Mouse (Mus musculus) G1E (cell line): ENCODE results near the gene Rfesd. TPM values are rescaled to one million over a fixed set of nuclear protein-coding genes. Genes with fewer than 3 reads are reported as not detected.

ENCODE experiments used
- ATAC-seq: 2 replicates; pipeline ENCODE4 v1.8.0; 2016; ENCODE audit warnings: mild to moderate bottlenecking; ENCODE audit not compliant: insufficient number of reproducible peaks, poor library complexity, low FRiP score, severe bottlenecking; ENCODE audit errors: extremely low read depth
- DNase-seq: peaks from one replicate; pipeline ENCODE4 v3.0.0; 2012; ENCODE audit warnings: low spot score
- H3K27me3 ChIP-seq: 2 replicates; pipeline ENCODE4 v1.6.1; 2012; ENCODE audit warnings: mild to moderate bottlenecking, low read length, inconsistent platforms; ENCODE audit not compliant: insufficient read depth
- H3K36me3 ChIP-seq: replicated peaks from 2 replicates; pipeline ENCODE3; 2012; ENCODE audit warnings: mild to moderate bottlenecking, inconsistent platforms
- H3K4me1 ChIP-seq: 2 replicates; pipeline ENCODE4 v1.6.1; 2012; ENCODE audit warnings: low read depth, low read length, inconsistent platforms, mixed read lengths; ENCODE audit not compliant: insufficient read depth
- H3K4me3 ChIP-seq: 2 replicates; pipeline ENCODE4 v1.5.1; 2012; ENCODE audit warnings: low read depth, mild to moderate bottlenecking, inconsistent platforms, low read length, moderate library complexity, mixed read lengths
- H3K9me3 ChIP-seq: replicated peaks from 2 replicates; pipeline ENCODE4 v1.6.1; 2012; ENCODE audit warnings: inconsistent platforms
- CTCF ChIP-seq: IDR thresholded peaks from 2 replicates; pipeline ENCODE4 v1.5.1; 2012; ENCODE audit warnings: low read depth, low read length, inconsistent platforms, mixed read lengths
- GATA1 ChIP-seq: IDR thresholded peaks from 2 replicates; pipeline ENCODE4 v1.6.1; 2012; ENCODE audit warnings: borderline replicate concordance, low read length, inconsistent platforms, mixed read lengths
- GATA2 ChIP-seq: IDR thresholded peaks from 2 replicates; pipeline ENCODE4 v1.6.1; 2012; ENCODE audit warnings: low read depth, low read length, inconsistent platforms, borderline replicate concordance
- POLR2AphosphoS5 ChIP-seq: IDR thresholded peaks from 2 replicates; pipeline ENCODE4 v1.6.1; 2012; ENCODE audit warnings: low read depth, low read length, inconsistent platforms; ENCODE audit not compliant: insufficient replicate concordance
- TAL1 ChIP-seq: conservative IDR thresholded peaks from 2 replicates; pipeline ENCODE4 v1.6.1; 2012; ENCODE audit warnings: low read depth, low read length, inconsistent platforms, mixed read lengths
- polyA plus RNA-seq: library from polyadenylated mRNA; stranded (reverse); fragments of >175 nt; gene quantifications from 2 replicates; pipeline ENCODE4 v1.2.3, GENCODE M21; 2012
- total RNA-seq, 2 experiments: library from RNA; stranded (forward) in 1 of 2; stranded (reverse) in 1 of 2; fragments of 200-1000 nt in 1 of 2; fragments of >200 nt in 1 of 2; fragmentation: Nextera tagmentation in 1 of 2; gene quantifications; 2 replicates each; pipeline ENCODE4 v1.2.3; 2014 to 2017

Gene Rfesd
- total and polyA plus RNA-seq, 3 experiments: 3.3 to 29.5 (median 29.0) TPM

- no peak for ATAC-seq
- no peak for DNase-seq
- Histone ChIP-seq H3K4me3 (no peak overlapping the region), H3K9me3 (no peaks in the 10 kb centered on the region), H3K27me3 (no peaks in the 10 kb centered on the region; the same call in 1 of the 2 replicates), H3K4me1 (no peaks in the 10 kb centered on the region), H3K36me3 (no peaks in the 10 kb centered on the region)
- no peak for TF ChIP-seq POLR2AphosphoS5
- no peak for TF ChIP-seq GATA1
- TF ChIP-seq CTCF: no peak
- TF ChIP-seq TAL1: no peak
- TF ChIP-seq GATA2: no peak
These were observed 6.1 kb upstream of the Rfesd start for GRCm38 (mm10) chr13:76024588-76024987.

- ATAC-seq: no peak
- Histone ChIP-seq H3K4me1 (no peaks in the 10 kb centered on the region; the same call in 1 of the 2 replicates), H3K9me3 (no peaks in the 10 kb centered on the region), H3K36me3 (no peaks in the 10 kb centered on the region), H3K4me3 (no peak overlapping the region), H3K27me3 (no peaks in the 10 kb centered on the region)
- no peak for TF ChIP-seq POLR2AphosphoS5
- TF ChIP-seq CTCF: no peak
- TF ChIP-seq GATA2: no peak
- no peak for TF ChIP-seq TAL1
- no peak for TF ChIP-seq GATA1
- no peak for DNase-seq
These were observed 3.3 kb upstream of the Rfesd start for GRCm38 (mm10) chr13:76021782-76022181.

- no peaks in the 10 kb centered on the region for H3K9me3 ChIP-seq
- TF ChIP-seq TAL1 (no peak), GATA2 (no peak), CTCF (no peak), POLR2AphosphoS5 (no peak), GATA1 (no peak)
- ATAC-seq: no peak
- H3K36me3 ChIP-seq: no peaks in the 10 kb centered on the region
- H3K4me3 ChIP-seq: peak overlapping the region; percentile 82
- DNase-seq: no peak
- H3K27me3 ChIP-seq: no peaks in the 10 kb centered on the region
- H3K4me1 ChIP-seq: peaks cover 2% of the 10 kb centered on the region
These were observed 403 bp upstream of the Rfesd start for GRCm38 (mm10) chr13:76018844-76019400.

- ATAC-seq (peak; percentile 50), DNase-seq (peak; percentile 24)
- Histone ChIP-seq H3K4me1 (peaks cover 13% of the 10 kb centered on the region), H3K9me3 (no peaks in the 10 kb centered on the region), H3K27me3 (no peaks in the 10 kb centered on the region), H3K36me3 (peaks cover 4% of the 10 kb centered on the region), H3K4me3 (peak overlapping the region; percentile 82)
- TF ChIP-seq CTCF (no peak), POLR2AphosphoS5 (no peak), GATA1 (no peak), GATA2 (no peak), TAL1 (no peak)
These were observed 1.1 kb downstream of the Rfesd start for GRCm38 (mm10) chr13:76017465-76017864.

GRCm38 (mm10) chr13:76014511-76014910 is 4.0 kb downstream of the Rfesd start:
- DNase-seq: no peak
- Histone ChIP-seq H3K27me3 (no peaks in the 10 kb centered on the region), H3K4me1 (peaks cover 24% of the 10 kb centered on the region), H3K9me3 (no peaks in the 10 kb centered on the region), H3K4me3 (no peak overlapping the region), H3K36me3 (peaks cover 10% of the 10 kb centered on the region)
- peak; percentile 22; the same call in 1 of the 2 replicates for ATAC-seq
- no peak for TF ChIP-seq GATA2
- no peak for TF ChIP-seq CTCF
- peak; percentile 21; the same call in 1 of the 2 replicates for TF ChIP-seq TAL1

- no peak for ATAC-seq
- H3K27me3 ChIP-seq: no peaks in the 10 kb centered on the region
- H3K4me3 ChIP-seq: no peak overlapping the region
- no peak for DNase-seq
- no peaks in the 10 kb centered on the region for H3K4me1 ChIP-seq
- peaks cover 11% of the 10 kb centered on the region for H3K36me3 ChIP-seq
- H3K9me3 ChIP-seq: no peaks in the 10 kb centered on the region
- TF ChIP-seq GATA1 (no peak), POLR2AphosphoS5 (no peak), GATA2 (no peak), TAL1 (no peak), CTCF (no peak)
These were observed 15.2 kb downstream of the Rfesd start for GRCm38 (mm10) chr13:76003272-76003671.
